Mouse (Mus musculus) kidney, adult 2 months (tissue): ENCODE measurements around the gene Bcl2l12. TPM values are rescaled to one million over a fixed set of nuclear protein-coding genes. Genes with fewer than 3 reads are reported as not detected.
A peak's percentile ranks its signal among the peaks of the same experiment; 100 is the strongest.

Experiments used
- DNase-seq: peaks from one replicate; pipeline ENCODE4 v3.0.0; 2021
- H3K27ac ChIP-seq: fragments of 200-500 bp; 2 replicates; pipeline ENCODE4 v1.5.1; 2012; ENCODE audit warnings: low read depth, low read length, control low read depth, inconsistent platforms; ENCODE audit not compliant: insufficient read depth
- H3K27me3 ChIP-seq: fragments of 200-500 bp; replicated peaks from 2 replicates; pipeline ENCODE4 v1.6.1; 2012; ENCODE audit warnings: mild to moderate bottlenecking, moderate library complexity, low read length, inconsistent platforms; ENCODE audit not compliant: control insufficient read depth, insufficient read depth
- H3K36me3 ChIP-seq: fragments of 200-500 bp; 2 replicates; pipeline ENCODE4 v1.6.1; 2012; ENCODE audit warnings: mild to moderate bottlenecking, moderate library complexity, low read length, inconsistent platforms; ENCODE audit not compliant: control insufficient read depth, insufficient read depth
- H3K4me1 ChIP-seq: fragments of 200-500 bp; 2 replicates; pipeline ENCODE4 v1.6.1; 2011; ENCODE audit warnings: low read length; ENCODE audit not compliant: control insufficient read depth, insufficient read depth
- H3K4me3 ChIP-seq: fragments of 200-500 bp; 2 replicates; pipeline ENCODE4 v1.5.1; 2011; ENCODE audit warnings: mild to moderate bottlenecking, low read depth, low read length, control low read depth; ENCODE audit not compliant: insufficient read depth
- CTCF ChIP-seq: fragments of 200-500 bp; conservative IDR thresholded peaks from 2 replicates; pipeline ENCODE4 v1.5.1; 2011; ENCODE audit warnings: low read depth, mild to moderate bottlenecking, control low read depth, low read length, moderate library complexity, mixed read lengths; ENCODE audit not compliant: insufficient read depth, insufficient read length
- POLR2A ChIP-seq: fragments of 200-500 bp; IDR thresholded peaks from one replicate; pipeline ENCODE4 v1.6.1; 2011; ENCODE audit warnings: low read depth, low read length, control low read depth
- WGBS: fragments of 180-500 bp; shearing (Covaris S2); methylation state at CpG from one replicate; pipeline ENCODE4 v1.1.7; 2018; 5-methylcytosine and 5-hydroxymethylcytosine counted together
- polyA plus RNA-seq: library from polyadenylated mRNA; depleted of rRNA; stranded (reverse); fragments of >200 nt; gene quantifications from 2 replicates; pipeline ENCODE4 v1.2.3, GENCODE M21; 2012

Gene Bcl2l12
- polyA plus RNA-seq, 1 experiment = 20.0 TPM

- peak; percentile 24 for DNase-seq
- Histone ChIP-seq H3K27me3 (no peaks in the 10 kb centered on the region), H3K4me1 (peaks cover 11% of the 10 kb centered on the region; the same call in 1 of the 2 replicates), H3K36me3 (peaks cover 2% of the 10 kb centered on the region; the same call in 1 of the 2 replicates), H3K27ac (no peak overlapping the region), H3K4me3 (no peak overlapping the region)
- WGBS = 60% methylated on average over 21 of the region's 21 CpGs
- TF ChIP-seq POLR2A = no peak
- TF ChIP-seq CTCF = no peak
Observed at GRCm38 (mm10) chr7:45000539-45001114, 2.1 kb upstream of the Bcl2l12 start.

- Histone ChIP-seq H3K27ac (no peak overlapping the region), H3K27me3 (no peaks in the 10 kb centered on the region), H3K4me3 (no peak overlapping the region), H3K36me3 (peaks cover 2% of the 10 kb centered on the region; the same call in 1 of the 2 replicates), H3K4me1 (peaks cover 11% of the 10 kb centered on the region; the same call in 1 of the 2 replicates)
- TF ChIP-seq POLR2A (no peak), CTCF (no peak)
- WGBS = 33% methylated on average over 11 of the region's 11 CpGs
- peak; percentile 56 for DNase-seq
Observed at GRCm38 (mm10) chr7:44999753-45000152, 1.2 kb upstream of the Bcl2l12 start.

GRCm38 (mm10) chr7:44997940-44998428, 528 bp downstream of the Bcl2l12 start:
- Histone ChIP-seq H3K4me1 (peaks cover 11% of the 10 kb centered on the region; the same call in 1 of the 2 replicates), H3K4me3 (peak overlapping the region; percentile 93), H3K27me3 (no peaks in the 10 kb centered on the region), H3K27ac (peak overlapping the region; percentile 85), H3K36me3 (peaks cover 2% of the 10 kb centered on the region; the same call in 1 of the 2 replicates)
- 1% methylated on average over 15 of the region's 15 CpGs for WGBS
- no peak for DNase-seq
- TF ChIP-seq CTCF (no peak), POLR2A (no peak)

GRCm38 (mm10) chr7:44997231-44997939, 1.1 kb downstream of the Bcl2l12 start, which contains the start of gene Irf3:
Gene Irf3 (plus strand): TSS chr7:44997648.
- Histone ChIP-seq H3K27ac (peak within 1 kb of the TSS; percentile 95), H3K36me3 (peaks cover 2% of the 10 kb centered on the region; the same call in 1 of the 2 replicates), H3K4me1 (peaks cover 11% of the 10 kb centered on the region; the same call in 1 of the 2 replicates), H3K27me3 (no peaks in the 10 kb centered on the region), H3K4me3 (peak within 1 kb of the TSS; percentile 93)
- DNase-seq = peak; percentile 99
- WGBS = under 1% methylated on average over 43 of the region's 43 CpGs
- TF ChIP-seq CTCF (no peak), POLR2A (no peak)

- H3K4me3 ChIP-seq = peak overlapping the region; percentile 93
- peaks cover 11% of the 10 kb centered on the region; the same call in 1 of the 2 replicates for H3K4me1 ChIP-seq
- TF ChIP-seq CTCF (no peak), POLR2A (no peak)
- peaks cover 2% of the 10 kb centered on the region; the same call in 1 of the 2 replicates for H3K36me3 ChIP-seq
- no peaks in the 10 kb centered on the region for H3K27me3 ChIP-seq
- peak overlapping the region; percentile 26; the same call in 1 of the 2 replicates for H3K27ac ChIP-seq
- WGBS = 8% methylated on average over 10 of the region's 10 CpGs
- no peak for DNase-seq
Observed at GRCm38 (mm10) chr7:44996672-44997071, 1.8 kb downstream of the Bcl2l12 start.

GRCm38 (mm10) chr7:44986879-44987718, 11.4 kb downstream of the Bcl2l12 start:
- no peak for DNase-seq
- H3K4me1 ChIP-seq = peaks cover 8% of the 10 kb centered on the region; the same call in 1 of the 2 replicates
- H3K4me3 ChIP-seq = peak overlapping the region; percentile 63
- peak overlapping the region; percentile 65 for H3K27ac ChIP-seq
- H3K27me3 ChIP-seq = no peaks in the 10 kb centered on the region
- WGBS = under 1% methylated on average over 29 of the region's 29 CpGs
- TF ChIP-seq POLR2A (no peak), CTCF (no peak)
- H3K36me3 ChIP-seq = no peaks in the 10 kb centered on the region
